Mouse (Mus musculus) heart, postnatal 14 days (tissue): ENCODE measurements at regions not wholly inside any gene's neighbourhood (a gene's known extent, or its start where the extent isn't known, plus 50 kb on each side); places are given as distances from the start of the nearest gene placed in this dataset.

Experiments used
- DNase-seq, 2 experiments: peaks; one replicate each; pipeline ENCODE4 v3.0.0; 2021 to 2022
- intact Hi-C: fragments of 180-260 bp; cut with DNase I; formaldehyde crosslinking; loops from one replicate; pipeline ENCODE4 v1.15.1; 2025

DNA sequence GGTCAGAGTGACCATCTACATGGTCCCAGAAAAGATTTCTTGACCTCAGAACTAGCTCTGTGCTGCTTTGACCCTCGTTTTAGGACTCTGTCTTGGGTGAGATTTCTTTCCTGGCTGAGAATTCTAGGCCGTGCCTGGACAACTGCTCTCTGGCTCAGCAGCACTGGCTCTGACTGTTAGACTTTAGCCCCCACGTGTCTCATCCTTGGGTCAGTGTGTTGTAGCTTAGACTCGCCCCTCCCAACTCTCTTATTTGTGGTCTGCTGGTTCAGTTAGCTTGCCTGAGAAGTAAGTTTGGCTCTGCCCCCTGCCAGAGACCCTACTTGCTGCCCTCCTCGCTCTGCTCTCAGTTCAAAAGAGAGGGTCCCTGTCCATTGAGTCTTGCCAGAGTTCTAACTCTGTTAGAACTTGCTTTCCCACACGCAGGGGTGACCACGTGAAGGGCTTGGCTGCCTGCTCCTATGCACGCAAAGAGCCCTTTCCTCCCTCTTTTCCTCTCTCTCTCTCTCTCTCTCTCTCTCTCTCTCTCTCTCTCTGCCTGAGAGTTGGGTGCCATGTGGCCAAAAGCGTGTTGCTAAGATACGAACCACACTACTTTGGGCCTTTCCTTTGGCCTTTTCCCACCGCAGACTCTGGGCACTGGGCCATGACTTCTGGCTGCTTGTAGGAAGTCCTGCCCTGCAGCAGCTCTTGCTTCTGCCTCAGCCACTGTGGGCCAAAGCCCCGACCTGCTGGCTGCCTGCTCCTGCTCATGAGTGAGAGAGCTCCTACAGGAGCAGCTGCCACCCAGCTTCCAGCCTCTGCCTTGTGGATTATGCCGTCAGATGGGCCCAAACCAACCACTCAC lies 344.2 kb upstream of the Amot start:
- intact Hi-C loops = no loop called here
- DNase-seq = peak; percentile 40 to 41

DNA sequence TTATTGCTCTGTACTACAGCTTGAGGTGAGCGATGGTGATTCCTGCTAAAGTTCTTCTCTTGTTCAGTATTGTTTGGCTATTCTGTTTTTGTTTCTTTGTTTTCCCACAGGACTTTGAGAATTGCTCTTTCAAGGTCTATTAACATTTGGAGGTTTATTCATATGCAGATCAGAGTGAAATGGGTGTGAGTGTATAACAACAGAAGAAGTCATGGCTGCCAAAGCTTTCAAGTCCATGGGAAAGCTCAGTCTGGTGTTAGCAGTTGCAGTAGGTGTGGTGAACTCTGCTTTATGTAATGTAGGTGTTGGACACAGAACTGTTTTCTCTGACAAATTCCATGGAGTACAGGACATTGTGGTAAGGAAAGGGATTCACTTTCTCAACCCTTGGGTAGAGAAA lies 328.1 kb upstream of the Amot start:
- DNase-seq = no peak
- intact Hi-C loops = no loop called here

DNA sequence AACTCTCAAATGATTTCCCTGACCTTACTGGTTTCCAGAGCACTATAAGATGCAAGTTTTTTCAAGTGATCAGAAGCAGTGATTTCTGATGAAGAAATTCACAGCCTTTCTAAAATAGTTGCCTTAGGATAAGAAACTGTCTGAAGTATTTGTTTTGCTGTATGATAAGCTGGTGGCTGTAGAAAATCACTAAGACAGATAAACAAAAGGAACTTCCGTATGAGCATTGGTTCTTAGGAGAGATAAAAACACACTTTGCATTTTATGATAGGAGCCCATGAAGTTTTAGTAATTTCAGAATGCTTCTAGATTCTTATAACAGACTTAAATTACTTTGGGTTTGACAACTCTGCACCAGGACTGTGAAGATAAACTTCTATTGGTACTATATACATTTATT lies 308.0 kb upstream of the Amot start:
- intact Hi-C loops = no loop called here
- DNase-seq = no peak
